Mouse (Mus musculus) hindlimb bud, embryonic 11.5 days (tissue): ENCODE results near the gene Cldn10.

Source experiments
- DNase-seq: peaks from one replicate; pipeline ENCODE4 v3.0.0-alpha.2; 2012; ENCODE audit warnings: low read depth, low spot score; ENCODE audit errors: extremely low spot score

Cldn10 gene

DNA sequence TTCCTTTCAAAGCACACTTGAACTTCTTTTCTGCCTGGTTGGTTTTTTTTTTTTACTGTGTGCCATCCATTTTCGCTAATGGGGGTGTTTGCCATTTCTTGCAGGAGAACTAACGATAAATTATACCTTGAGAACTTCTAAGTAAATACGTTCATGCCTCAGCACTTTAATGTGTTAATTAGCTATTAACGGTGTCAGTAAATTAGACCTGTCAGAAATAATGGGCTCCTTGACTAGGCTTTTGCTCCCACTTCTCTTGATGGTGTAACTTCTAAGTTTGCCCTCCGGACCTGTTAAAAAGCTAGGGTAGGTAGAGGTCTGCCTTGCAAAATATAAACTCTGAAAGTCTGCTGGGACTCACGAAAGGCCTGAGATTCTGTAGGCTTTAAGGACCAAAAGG lies 70.6 kb downstream of the Cldn10 start:
- peak; percentile 91 for DNase-seq

DNA sequence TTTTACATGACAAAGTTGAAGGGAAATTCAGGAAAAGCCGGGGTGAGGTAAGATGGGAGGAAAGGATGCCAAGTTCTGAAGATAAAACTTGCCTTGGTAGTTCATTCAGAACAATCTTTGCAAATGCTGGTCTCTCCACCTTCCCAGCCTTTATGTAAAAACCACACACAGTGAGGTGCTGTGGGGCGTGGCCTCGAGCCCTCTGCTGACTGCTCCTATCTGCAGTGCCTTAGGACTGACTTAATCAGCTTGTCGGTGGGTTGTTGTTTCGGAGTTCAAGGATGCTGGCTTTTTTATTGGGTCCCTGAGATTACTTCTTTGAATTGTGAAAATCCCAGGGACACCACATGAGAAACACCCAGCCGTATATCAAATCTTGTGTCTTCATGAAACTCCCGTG lies 74.5 kb downstream of the Cldn10 start:
- no peak for DNase-seq

DNA sequence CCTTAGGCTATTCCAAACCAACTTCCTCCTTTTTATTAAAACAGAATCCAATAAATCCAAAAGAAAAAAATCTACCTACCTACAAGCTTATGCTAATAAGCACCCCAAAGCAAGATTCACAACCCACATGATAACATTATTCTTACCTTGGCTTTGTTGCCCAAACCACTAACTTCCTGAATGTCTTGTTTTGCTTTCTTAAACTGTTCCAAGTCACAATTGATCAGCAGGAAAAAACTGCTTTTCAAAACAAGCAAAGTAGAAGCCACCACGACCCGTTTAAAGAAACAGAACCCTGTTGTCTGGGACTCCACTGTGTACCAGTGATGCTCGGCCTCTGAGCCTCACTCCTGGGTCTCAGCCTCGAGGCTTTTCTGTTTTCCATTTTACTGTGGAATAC lies 77.2 kb downstream of the Cldn10 start:
- no peak for DNase-seq

DNA sequence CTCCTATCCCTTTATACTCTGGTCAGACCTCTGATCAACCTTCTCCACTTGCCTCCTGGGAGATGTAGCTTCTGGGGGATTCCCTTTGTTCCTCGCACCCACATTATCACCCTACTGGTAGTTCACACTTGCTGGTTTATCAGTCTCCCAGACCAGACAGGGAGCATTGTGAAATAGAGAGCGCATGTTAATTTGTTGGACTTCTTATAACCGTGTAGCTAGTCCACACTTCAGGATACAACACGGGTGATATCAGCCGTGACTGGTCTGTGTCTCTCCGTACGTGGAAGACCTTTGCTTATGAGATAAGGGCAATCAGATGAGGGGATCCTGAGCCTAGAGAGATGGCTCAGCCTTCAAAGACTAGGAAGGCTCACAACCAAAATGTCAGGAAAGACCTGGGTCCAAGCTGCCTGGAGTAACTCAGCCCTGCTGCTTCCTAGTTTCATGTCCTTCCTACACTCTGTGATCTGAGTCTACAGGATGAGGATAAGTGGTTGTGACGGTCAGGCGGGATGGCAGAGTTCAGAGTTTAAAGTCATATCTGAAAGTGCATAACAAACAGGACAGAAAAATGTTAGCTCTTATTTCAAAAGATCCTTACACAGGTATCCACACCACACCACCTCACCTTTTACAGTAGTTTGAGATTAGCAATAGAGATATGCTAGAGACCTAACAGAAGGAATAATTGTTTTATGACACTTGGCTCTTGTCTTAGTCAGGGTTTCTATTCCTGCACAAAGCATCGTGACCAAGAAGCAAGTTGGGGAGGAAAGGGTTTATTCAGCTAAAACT lies 78.5 kb downstream of the Cldn10 start:
- no peak for DNase-seq

DNA sequence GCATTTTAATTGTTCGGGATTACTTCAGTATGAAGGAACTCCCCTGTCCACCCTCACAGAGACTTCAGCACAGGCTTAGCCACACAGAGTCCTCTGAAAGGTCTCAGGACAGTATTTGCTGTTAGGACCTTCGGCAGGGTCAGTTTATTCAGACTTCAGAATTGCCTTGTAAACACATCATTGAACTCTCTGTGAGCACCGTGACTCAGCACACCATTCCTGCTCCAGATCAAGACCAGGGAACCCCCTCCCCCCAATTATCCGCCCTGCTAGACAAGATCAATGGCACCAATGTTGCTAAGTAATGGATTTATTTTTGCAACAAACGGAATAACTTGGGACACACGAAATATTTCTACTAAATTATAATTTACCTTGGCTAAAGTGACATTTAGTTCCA lies 79.7 kb downstream of the Cldn10 start:
- no peak for DNase-seq

DNA sequence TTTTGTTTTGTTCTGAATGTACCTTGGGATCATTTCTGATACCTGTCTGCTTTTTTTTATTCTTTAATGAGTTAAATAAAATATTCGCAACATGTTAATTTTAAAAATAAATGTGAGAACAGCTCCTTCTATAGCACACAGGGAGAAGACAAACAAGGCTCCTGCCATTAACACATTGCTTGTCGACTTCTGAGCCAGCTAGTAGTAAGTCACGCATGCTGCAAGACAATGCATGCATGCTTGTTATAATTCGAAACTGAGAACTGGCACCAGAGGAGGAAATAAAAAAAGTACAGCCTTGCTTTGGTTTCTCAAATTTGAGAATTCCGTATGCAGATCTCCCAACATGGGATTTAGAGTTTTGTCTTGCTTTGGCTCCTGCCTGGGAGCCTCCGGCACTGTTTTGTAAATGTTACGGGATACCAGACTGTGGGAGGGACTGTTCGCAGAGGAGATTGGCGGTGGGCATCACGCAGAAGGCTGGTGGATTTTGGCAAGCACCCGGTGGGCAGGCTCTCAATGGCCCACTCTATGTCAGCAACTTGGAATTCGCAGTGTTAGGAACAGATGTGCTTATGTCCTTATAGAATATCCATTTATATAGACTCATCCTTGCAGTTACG lies 80.5 kb downstream of the Cldn10 start:
- no peak for DNase-seq

DNA sequence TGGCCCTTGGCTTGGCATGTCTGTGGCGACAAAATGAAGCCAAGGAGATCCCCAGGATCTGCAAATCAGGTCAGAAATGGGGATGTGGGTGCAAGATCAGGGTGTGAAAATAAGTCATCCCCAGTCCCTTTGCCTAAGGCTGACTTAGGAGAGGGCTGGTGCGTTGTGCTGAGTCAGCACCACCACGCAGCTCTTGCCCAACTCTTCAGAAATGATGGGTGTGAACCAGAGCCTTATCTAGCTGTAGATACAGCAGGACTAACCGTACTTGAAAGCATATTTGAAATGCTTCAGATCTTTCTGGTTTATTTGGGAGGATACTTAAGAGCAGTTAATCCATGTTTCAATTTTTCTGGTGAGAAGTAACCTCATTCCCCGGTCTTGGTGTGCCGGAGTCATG lies 82.0 kb downstream of the Cldn10 start:
- no peak for DNase-seq

DNA sequence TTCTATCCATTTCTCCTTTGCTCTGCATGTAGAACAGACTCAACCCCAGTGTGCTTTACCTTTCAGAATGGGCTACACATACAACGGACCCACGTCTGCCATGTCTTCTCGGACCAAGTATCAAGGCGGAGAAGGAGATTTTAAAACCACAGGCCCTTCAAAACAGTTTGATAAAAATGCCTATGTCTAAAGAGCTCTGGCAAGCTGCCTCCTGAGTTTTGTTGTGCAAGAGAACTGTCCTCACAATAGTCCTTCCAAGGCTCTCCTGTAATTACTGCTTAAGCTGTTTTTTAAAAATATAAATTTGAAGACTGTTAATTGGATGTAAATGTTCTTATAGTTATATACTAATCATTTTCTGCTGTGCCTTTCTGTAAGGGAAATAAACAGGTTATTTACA lies 86.4 kb downstream of the Cldn10 start:
- DNase-seq, result no peak

DNA sequence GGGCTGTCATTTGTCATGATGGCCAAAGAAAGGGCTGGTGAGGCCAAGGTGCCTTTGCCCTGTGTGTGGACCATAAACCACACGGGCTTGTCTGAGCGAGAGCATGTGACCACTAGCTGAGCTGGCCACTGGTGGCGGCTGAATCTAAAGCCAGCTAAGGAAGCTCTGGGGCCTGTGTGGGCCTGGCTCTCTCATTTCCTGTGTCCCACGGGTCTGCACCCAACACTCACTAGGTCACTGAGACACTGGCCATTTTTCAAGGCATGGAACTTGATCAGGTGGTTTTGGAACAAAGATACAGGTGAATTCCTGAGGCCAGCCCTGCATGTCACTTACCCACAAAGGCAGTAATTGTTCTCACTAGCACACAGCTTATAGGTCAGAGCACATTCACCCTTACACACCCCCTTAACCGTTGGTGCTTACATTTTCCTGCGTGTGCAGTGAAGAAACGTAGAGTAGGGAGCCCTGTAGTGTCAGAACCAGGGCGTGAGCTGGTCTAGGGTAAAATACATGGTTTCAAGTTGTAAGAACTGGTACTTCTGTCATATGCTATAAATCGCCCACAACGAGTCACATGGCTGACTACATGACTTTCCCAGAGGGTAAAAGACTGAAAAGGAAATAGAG lies 87.2 kb downstream of the Cldn10 start:
- DNase-seq, result no peak

DNA sequence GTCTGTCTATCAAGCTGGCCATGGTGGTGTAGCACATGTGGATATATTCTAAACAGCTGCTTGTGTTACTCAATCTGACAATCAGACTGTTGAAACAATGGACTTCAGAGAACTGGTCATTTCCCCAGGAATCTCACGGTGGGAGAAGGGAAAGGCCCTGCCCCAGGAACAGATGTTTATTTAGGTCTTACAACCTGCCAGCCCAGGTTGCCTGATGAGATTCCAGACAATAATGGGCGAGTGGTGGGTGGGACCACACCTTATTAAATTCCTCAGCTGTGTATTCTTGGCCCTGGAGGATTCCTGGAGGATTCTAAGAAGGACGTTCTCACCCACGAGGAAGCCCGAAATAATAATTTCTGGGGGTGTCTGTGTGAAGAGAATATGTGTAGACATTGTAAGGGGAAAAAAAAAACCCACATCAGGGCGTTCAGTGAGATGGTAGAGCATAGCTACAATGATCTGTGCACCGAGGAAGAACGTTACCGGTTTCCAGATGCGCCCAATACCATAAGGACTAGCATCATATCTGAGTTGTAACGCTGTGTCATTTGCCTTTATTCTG lies 90.7 kb downstream of the Cldn10 start:
- DNase-seq, result no peak

DNA sequence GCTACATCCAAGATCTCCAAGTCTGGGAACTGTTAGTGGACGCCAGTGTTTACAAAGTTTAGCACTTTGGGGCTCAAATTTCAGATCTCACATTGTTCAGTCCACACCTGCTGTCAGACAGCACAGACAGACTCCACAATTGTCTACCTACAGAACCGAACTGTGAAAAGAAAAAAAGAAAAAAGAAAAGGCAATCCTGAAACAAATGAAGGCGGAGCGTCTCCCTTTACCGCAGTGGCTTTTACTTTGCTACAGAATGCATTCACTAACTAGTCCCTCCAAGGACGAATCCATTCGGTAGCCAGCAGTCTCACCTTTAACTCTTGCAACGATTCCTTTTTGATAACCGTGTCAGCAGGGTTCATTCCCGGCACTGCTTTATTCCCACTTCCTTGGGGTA lies 93.0 kb downstream of the Cldn10 start:
- DNase-seq, result no peak

DNA sequence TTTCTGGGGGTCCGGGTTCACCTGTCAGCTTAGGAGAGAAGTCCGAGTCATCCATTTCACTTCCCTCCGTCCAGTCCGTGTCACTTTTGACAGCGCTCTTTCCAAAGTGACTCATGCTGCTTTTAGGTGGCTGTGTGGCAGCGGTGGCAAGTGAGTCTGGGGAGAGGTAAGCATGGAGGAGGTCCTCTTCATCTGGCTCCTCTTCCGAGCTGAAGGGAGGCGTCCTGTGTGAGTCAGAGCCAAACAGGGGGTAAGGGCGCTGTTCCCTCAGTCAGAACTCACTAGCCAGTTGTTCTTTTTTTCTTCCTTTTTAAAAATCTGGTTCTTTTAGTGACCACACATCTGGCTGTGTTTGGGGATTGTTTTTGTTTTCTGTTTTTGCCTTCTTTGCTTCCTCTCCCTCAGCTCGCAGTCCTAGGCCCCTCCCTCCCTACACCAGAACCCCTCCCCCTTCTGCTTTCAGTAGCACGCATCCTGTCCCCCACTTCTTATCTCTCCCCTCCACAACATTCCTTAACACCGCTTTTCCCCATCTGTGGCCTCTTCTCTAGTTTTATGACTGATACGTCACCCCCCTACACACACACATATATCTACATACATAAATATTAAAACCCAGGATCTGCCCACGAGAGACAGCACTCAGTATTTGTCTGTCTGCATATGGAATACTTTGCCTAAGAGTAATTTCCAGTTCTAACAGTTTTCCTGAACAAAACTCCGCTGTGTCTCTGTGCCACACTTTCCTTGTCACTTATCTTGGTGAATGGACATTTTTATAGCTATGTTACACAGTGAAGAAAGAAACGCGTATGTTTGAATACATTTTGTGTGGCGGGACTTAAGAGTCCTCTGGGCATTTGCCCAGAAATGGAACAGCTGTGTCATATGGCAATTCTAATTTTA lies 95.9 kb downstream of the Cldn10 start:
- no peak for DNase-seq

DNA sequence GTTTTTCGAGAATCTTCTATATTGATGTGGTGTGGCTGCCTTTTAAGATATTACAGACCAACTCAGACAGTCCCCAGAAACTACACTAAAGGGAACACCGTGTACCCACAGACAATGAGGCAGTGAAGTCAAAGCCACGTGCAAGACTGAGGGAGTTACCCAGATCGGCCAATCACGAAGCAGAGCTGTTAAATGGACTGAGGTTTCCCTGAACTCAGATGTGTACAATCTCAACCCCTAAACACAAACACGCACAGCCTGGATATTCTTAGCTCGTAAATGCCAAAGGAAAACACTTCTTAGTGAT lies 96.5 kb downstream of the Cldn10 start:
- no peak for DNase-seq

DNA sequence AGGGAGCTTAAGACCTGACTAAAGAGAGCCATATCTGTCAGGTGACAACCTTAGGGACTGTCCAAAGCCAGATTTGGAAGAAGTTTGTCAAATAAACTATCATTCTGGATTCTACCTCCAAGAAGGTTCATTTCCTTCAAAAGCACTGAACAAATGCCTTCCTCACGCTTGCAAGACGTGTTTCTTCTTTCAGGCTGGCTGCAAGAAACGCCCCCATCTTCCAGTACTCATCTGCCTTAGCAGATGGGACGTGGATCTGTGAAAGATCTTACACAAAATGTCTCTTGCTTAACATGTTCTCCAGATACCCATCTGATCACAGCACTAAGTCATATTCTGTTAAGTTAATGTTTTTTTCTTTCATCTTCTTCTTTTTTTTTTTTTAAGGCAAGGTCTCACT lies 102.4 kb downstream of the Cldn10 start:
- no peak for DNase-seq

DNA sequence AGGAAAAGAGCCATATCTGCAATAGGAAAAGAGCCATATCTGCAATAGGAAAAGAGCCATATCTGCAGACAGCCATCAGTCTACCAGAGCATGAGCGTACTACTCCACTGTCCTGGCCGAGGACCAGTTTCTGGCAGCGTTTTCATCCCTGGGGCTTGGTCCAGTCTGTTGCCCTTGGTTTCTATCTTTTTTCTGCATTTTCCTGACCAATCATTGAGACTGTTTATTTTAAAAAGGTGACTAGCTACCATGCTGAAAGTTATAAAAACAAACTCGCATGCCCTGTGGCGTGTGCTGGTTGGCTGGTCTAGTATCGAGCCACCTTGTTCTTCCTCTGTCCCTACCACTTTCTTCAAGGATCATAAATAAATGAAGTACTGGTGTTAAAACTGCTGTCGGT lies 107.5 kb downstream of the Cldn10 start:
- DNase-seq, result no peak

DNA sequence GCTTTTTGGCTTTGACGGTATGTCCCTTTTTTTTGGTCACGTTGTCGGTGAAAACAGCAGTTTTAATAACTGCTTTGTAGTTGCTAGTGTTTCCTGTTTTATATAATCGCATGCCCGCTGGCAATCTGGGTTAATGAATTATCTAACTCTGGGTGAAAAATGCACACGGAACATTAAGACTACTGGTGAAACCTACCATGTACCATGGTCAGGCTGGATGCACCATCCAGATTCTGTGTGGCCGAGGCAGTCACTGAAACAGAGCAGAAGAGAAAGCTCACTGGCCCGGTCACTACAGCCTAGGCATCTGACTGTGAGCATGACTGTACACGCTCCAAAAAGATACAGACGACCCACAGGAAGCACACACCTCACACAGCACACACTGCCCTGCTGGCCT lies 107.9 kb downstream of the Cldn10 start:
- no peak for DNase-seq

DNA sequence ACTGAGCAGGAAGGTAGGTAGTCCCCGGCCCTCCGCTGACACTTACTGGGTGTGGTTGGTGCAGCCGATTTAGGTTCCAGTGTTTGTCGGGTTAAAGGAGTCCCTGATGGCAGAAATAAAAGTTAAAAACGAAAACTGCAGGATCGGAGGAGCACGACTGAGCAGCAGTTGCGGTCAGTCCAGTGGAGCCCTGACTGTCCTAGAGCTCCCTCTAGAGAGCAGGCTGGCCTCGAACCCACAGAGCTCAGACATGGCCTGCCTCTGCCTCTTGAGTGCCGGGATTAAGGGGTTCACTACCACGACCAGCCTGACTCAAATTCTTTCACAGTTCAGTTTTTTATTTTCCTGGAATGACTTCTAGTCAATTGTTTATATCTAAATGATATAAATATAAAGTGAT lies 112.2 kb downstream of the Cldn10 start:
- DNase-seq, result no peak

DNA sequence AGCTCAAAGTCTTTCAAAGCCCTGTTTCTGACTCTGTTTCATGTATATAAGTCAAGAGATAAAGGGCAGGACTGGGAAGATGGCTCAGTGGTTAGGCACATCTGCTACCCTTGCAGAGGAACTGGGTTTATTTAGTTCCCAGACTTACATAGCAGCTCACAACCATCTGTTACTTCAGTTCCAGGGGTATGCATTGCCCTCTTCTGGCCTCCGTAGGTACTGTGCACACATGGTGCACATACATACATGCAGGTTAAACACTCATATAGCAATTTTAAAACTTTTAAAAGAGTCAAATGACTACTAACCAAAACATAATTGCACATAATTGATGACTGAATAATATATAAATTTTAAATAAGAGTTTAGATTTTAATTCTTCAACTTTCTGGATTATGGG lies 113.2 kb downstream of the Cldn10 start:
- DNase-seq, result no peak

DNA sequence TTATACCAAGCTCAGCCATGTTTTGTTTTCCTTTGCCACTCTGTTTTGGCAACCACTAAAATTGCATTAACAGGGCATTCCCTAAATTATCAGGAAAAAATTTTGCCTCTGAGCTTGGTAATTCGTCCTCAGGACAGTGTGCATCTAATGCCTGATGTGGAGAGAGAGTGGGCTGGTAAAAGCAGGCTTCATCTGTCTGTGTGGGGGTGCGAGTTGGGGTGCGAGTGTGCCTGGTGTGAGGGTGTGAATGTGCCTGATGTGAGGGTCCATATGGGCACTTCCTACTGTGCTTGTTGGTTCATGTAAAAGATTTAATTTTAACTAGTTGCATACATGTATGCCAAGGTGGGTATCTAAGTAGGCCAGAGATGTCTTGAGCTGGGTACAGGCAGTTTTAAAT lies 115.7 kb downstream of the Cldn10 start:
- no peak for DNase-seq

DNA sequence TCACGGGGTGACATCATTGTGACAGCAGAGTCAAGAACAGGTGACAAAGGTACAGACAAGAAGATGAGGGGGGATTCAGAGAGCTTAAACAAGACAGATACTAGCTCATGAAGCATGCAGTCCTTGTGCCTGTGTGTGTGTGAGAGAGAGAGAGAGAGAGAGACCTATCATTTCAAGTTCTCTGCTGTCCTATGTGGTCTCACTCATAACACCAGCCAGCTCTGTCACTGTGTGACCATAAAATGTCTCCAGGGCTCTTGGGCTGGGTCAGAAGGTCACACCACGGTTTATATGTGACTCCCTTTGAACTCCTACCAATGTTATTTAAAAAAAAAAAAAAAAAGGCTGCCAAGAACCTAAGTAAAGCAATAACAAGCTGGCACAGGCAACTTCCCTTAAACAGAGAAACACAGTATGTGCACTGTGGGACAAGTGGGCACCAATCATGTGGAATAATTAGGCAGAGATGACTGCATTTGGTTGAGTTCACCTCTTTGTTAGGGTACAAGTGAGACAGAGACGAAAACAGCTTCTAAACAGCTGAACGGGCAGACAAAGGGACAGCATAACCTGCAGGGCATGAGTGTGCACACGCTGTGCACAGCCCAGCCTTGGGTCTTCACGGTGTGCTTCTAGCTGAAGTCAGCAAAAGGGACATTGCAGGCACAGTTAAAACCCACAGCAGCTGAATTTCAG lies 116.3 kb downstream of the Cldn10 start:
- no peak for DNase-seq

DNA sequence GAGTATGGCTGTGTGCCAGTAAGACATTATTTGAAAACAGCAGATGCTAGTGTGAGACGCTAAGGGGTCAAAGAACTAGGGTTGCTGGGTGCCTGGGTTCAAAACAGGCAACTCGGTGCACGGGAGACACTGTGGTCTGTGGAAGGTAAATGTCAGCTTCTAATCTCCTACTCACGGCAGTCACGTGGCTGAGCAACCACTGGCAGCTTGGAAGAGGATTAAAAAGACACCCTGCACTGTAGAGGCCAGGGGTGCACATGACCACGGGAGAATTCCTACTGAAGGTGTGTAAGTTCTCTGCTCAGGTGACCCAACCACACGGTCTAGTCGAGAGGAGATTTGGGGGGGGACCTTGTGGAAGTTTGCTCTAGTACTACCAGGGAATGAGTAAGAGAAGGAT lies 119.9 kb downstream of the Cldn10 start:
- DNase-seq, result no peak
